Mouse (Mus musculus): ENCODE data around the gene Mlxip.

Gene Mlxip

DNA sequence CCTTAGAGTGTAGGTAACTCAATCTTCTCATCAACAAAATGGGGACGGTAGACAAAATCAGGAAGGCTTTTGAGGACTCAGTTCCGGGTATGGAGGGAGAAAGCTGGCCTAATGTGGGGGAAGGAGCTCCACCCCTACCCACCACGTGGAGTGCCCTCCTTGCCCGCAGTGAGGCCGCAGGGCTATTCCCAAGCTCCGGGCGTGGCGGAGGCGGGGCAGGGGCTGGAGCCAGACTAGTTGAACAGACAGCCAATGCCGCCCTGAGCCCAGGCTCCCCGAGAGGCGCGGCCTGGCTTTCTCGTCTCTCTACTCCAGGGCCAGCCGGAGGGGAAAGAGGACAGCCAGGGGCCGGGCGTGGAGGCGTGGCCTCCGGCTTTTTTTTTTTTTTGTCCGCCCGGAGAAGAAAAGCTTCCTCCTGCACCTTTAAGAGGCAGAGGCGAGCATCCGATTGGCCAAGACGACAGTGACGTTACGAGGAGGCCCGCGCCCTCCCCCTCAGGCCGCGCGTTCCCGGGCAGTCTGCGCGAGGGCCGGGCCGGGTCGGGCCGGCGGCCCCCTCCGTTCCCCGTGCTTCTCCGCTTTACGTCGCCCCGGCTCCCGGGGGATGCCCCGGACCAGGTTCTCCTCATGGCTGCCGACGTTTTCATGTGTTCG, at the start of gene Mlxip:
Mlxip (plus strand) TSS at position 496 of the 654 bp plus-strand sequence.
- peak; percentile 85 to 90 for DNase-seq (ENCODE audit: low spot score in 2 of 2)

DNA sequence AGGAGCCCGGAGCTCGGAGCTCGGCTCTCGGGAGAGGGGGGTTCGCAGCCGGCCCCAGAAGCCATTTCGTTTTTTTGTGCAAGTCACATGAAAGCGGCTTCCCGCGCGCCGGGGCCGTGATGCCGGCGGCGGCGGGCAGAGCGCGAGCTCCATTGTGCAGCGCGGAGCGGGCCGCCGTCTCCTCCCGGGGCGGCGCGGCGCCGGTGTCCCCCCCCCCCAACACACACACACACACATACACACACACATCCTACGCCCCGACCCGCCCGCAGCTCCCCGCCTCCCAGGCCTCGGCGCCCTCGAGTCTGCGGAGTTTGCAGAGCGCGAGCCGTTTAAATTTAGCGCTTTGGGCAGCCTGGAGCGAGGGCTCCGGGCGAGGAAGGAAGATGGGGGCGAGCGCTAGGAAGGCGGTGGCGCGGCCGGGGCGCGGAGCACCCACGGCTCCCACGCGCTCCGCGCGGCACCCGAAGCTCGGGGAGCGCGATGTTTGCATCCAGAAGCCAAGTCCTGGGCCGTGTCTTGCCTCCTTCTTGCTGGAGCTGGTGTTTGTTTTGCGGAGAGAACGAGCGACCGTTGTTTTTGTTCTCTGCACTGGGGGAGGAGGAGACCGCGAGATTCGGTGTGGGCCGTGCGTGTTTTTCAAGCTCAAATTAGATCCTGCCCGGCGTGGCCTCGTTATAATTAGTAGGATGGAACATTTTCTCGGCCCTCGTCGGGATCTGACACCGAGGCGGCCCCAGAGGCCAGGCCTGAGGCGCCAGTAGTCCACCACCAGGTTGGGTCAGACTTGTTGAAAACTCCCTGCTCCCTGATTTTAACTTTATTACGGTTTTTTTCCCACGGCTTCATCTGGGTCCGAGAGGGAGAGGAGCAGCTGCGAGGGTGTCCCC, 49.4 kb upstream of the Mlxip start:
- peak in 1 of 2 experiments; percentile 57 for DNase-seq (ENCODE audit: low spot score in 2 of 2)

DNA sequence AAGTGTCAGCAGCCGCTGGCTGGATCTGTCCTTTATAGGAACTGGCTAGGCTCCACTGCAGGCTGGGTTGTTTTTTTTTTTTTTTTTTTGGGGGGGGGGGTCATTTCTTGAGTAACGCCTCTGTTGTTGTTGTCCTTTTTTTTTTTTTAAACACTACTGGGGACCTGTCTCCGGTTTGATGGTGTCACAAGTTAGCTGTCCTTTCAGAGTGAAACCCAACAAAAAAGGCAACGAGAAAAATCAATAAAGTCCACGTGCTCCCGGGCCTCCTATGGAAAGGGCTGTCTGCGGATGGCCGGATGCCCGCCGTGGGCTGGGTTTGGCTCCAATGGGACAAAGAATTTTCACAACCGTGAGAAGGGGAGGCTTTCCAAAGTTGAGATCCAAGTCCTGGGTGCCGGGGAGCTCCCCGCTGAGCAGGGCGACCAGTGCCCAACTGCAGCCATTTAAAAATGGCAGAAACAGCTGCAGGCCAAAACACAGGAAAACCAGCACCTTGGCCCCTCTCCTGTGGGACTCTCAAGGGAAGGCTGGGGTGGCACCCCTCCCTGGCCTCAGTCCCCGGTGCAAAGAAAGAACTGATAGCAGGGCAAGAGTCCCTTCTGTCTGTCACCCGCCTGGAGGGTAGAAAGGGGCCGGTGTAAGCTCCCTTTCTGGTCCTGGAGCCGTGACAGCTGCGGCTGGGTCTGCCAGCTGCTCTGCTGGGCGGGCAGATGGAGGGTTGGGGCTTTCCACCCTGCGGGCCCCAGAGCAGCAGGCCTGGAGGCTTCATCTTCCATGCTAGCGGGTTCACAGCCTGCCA, 48.5 kb upstream of the Mlxip start:
- peak; percentile 61 to 64 for DNase-seq (ENCODE audit: low spot score in 2 of 2)

DNA sequence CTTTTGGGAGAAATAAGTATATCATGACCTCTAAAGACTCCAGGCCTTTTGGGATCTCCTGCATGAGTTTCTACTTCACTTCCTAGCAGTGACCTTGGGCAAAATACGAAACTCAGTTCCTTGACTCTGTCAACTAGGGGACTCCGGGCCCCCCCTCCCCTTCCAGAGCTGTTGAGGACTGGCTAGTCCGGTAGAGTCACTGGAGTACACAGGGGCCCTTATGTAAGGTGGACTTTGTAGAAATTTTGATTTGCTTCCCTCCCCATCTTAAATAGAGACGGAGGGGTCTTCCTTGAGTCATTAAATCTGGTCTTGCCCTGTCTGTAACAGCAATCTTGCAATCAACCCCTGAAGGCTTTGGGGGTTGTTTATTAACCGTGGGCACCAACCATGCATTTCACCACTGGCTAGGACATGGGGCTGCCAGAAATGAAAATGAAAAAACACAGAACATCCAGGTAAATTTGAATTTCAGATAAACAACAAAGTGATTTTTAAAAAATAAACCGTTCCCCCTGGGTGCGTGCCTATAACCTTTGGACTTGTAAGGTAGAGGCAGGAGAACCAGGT, 47.8 kb upstream of the Mlxip start:
- no peak for DNase-seq (ENCODE audit: low spot score in 2 of 2)

DNA sequence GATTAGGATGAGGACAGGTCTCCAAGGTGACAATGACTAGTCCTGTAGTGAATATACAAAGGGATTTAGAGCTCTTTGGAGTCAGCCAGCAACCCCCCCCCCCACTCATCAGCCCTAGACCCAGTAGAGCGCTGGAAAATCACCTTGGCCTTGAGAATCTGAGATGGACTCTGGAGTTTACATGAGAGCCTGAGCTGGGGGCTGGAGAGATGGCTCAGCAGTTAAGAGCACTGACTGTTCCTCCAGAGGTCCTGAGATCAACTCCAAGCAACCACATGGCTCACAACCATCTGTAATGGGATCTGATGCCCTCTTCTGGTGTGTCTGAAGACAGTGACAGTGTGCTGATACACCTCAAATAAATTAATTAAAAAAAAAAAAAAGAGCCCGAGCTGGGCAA, 46.6 kb upstream of the Mlxip start:
- no peak for DNase-seq (ENCODE audit: low spot score in 2 of 2)

DNA sequence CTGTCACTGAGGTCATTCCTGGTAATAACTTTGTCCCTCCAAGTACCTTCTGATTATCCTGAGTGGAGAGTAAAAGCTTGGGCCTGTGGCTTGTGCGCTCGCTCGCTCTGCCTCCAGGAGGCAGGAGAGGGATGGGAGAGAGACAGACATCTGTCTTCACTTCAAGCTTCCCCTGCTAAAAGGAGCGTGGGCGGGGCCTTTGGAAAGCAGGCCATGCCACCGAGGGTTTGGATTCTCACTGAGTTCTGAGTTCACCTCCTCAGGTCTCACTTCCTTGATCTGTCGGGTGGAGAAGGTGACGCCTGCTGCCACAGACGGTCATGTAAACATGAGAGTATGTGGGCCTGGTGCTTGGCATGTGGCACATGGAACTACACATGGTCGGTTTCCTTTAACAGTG, 44.2 kb upstream of the Mlxip start:
- no peak for DNase-seq (ENCODE audit: low spot score in 2 of 2)

DNA sequence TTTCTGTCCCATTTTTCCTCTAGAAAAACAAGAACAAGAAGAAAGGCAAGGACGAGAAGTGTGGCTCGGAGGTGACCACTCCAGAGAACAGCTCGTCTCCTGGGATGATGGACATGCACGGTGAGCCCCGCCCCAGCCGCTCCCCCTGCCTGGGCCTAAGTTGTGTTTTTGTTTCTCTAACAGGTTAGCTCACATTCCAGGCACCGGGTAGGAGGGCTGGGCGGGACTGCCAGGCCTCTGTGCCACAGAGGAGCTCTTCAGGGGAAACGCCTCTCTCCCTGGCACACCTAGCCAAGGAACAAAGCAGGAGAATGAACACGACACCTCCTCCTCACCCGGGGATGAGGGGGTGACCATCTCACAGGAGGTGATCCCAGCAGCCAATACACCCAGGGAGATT, 38.7 kb upstream of the Mlxip start:
- no peak for DNase-seq (ENCODE audit: low spot score in 2 of 2)

DNA sequence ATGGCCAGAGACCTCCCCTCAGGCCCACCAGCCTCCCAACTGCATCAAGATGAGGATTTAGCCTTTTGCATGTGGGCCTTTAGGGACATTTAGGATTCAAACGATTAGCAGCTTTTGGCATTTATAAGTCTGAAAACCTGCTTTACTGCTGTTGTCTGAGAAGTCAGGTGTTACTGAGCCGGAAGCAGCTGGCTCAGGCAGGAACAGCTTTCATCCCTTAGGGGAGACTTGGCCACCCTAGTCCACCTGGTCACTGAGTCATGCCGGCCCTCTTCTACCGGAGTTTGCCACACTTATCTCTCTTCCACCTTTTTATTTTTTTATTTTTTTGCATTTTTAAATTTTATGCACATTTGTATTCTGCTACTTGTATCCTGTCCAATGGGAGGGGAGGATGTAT, 37.3 kb upstream of the Mlxip start:
- DNase-seq (ENCODE audit: low spot score in 2 of 2), result no peak

DNA sequence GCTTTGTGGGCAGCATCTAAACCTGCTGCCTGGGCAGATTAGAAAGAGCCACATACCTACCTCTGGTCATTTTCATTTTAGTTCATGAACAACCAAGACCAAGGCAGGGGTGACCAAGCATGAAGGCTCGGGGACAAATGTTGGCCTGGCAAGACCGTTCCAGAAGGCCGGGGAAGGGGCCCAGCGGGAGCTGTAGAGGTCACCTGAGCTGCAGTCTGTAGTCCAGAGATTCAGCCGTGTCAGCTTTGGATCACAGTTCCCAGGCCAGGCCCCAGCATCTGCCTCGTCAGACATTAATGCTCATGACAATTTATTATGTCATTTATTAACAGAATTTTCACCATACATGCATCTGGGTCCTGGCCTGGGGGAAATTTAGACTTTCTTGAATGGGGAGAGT, 35.2 kb upstream of the Mlxip start:
- no peak for DNase-seq (ENCODE audit: low spot score in 2 of 2)

DNA sequence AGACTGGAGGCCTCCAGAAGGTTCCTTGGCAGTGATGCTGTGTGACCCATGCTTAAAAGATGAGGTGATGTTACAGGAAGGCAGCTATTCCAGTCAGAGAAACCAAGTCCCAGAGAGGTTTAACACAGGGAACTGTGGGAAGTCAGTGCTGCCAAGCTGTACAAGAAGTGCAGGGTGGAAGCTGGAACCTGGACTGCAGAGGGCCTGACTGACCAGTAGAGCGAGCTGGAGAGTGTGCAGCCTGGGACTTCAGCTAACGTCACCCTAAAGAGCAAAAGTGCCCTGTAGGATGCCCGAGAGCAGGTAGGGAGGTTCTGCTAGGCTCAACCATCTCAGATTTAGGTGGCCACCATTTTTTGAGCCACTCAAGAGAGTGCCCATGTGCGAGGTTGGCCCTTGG, 31.7 kb upstream of the Mlxip start:
- no peak for DNase-seq (ENCODE audit: low spot score in 2 of 2)

DNA sequence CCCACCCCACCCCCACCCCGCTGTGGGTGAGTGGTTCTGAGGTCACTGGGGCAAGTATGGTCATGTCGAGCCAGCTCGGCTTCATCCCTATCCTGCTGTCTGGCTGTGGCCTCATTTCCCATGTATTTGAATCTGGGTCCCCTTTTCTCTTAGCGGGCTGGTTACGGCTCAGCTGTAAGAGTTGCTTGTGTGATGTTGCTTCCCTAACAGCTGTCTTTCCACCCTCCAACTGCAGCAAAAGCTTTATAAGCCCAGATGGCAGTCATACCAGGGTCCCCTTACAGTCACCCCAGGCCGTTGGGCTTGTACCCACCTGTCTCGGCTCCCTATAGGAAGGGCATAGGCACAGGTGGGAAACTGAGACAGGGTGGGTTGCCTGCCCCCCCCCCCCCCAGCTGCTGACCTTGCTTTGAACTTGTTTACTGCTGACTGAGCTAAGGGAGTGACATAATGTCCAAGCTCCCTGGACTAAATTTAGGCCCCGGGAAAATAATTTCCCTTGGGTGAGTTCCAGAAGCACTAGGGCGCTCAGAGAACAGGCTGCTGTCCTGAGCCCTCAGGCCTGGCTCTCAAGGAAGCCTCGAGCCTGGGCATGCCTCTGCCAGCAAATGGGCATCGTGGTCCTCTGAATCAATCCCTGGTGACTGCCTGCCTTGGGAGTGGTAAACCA, 30.2 kb upstream of the Mlxip start:
- no peak for DNase-seq (ENCODE audit: low spot score in 2 of 2)

DNA sequence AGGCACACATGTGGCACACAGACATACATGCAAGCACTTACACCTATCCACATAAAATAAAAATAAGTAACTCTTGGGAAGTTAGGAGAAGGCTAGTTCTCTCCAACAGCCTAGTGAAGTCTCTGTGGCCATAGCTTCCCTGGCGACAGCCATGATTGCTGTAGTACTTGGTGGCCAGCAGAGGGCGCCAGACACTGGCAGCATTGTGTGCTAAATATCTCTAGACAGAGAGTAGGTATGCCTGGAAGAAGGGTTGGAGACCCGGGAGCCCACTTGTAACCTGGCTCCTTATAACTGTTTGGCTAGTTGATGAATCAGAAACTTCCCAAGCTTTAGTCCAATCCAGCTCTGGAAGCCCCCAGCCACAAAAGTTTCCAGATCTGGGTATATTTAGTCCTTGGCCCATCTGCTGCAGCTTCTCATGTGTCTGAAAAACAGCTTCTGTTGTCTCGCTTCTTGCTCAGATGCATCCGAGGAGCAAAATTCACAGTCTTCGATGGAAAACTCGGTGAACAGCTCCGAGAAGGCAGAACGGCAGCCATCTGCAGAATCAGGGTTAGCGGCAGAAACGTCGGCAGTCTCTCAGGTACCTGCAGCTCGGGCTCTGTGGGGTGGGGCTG, 25.6 kb upstream of the Mlxip start:
- no peak for DNase-seq (ENCODE audit: low spot score in 2 of 2)

DNA sequence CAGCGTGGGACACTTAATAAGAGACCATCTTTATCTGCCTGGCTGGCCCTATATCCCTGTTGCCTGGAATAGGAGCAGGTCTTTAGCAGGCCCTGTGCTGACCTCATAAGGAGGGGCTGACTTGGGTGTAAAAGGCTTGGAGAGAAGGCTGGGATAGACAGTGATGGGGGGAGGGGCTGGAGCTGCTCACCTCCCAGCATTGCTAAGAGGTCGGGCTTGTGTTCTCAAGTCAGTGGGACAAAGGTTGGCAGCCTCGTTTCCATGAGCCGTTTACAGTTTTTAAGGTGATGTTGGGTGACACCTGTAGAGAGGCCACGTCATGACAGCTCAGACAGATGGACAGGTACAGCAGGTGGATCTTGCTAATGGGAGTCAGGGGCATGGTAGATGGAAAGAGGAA, 24.5 kb upstream of the Mlxip start:
- DNase-seq (ENCODE audit: low spot score in 2 of 2), result no peak

DNA sequence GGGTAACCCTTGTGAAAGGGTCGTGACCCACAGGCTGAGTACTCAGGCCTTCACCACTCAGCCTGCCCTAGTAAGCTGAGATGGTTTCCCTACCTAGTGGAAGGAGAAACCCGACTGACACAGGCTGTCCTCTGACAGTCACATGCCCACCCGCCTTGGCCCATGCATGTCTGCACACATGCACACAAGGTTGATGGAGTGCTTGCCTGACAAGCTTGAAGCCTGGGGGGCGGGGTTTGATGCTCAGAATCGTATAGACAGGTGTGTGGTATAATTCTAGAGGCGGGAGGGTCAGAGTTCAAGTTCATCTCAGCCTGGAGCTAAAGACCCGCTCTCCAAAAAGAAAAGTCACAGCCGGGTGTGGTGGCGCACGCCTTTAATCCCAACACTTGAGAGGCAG, 19.3 kb upstream of the Mlxip start:
- no peak for DNase-seq (ENCODE audit: low spot score in 2 of 2)

DNA sequence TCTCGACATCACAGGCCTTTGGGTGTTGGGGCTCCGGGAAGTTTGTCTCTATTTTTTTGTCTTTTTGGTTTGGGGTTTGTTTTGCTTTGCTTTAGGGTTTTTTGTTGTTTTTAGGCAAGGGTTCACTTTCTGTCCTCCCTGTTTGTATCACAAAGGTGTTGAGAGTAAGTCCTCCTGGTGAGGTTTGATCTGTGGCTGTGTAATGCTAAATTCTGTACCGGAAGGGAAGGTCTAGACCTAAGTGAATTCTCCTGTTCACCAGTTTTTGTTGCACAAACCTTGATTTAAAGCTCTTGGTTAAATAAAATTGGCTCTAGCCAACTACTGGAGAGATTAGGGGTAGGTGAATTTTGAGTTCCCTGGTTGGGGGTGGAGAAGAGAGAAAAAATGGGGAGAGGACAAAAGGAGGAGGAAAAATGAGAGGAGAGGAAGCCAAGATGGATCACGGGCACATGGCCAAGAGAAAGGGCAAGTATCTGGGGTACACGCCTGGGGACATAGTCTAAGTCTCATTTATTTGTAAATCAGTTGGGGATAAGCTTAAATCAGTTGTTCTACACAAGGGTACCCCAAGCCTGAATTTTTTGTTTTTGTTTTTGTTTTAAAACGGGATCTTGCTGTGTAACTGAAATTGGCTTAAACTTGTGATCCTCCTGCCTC, 18.7 kb upstream of the Mlxip start:
- DNase-seq (ENCODE audit: low spot score in 2 of 2), result no peak

DNA sequence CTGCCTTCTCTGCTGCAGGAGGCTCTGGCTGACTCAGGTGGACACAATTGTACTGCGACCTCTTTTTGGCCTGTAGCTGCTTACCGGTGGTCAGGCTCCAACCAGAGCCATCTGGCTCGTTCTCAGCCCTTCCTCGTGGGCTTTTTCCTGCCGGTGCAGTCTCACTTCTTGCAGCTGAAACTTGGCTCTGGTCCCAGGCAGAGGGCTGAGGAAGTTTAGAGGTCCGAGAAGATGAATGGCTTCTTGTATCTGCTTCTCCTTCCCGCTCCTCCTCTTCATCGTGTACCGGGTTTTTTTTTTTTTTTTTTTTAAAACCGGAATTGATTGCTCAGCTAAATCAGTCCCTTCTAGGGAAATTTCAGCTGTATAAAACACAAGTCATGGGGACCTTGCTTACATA, 18.0 kb upstream of the Mlxip start:
- DNase-seq (ENCODE audit: low spot score in 2 of 2), result peak; percentile 67 to 75

DNA sequence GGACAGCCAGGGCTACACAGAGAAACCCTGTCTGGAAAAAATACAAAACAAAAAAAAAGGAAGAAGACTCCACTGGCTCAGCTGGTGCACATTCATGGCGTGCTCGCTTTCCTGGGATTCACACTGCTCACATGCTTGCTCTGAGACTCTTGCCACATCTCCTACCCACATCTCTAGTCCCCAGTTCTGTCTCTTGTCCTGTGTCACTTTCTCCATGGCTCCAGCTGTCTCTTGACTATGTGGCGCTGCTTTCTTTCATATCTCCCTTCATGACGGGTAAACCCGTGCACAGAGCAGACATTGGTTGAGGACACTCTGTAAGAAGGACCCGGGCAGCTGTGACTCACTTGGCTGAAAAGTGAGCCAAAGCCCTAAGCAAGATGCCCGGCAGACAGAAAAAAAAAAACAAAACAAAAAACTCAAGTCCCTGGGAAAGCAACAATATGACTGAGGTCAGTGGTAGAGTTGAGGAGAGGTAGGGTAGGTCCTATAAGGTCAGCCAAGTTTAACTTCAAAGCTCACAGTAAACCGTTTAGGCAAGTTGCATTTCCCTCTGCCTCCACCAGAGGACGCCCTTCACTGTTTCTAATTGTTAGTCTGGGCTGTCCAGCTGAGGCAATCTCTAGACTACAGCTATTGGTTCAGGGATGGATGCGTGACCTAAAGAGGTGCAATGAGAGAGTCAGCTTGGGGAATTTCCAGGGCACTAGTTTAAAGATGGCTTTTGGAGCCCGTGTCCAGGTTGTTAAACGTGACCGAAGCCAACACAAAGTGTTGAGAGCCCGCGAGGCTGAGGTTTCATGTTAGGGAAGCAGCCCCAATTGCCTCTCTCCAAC, 17.3 kb upstream of the Mlxip start:
- DNase-seq (ENCODE audit: low spot score in 2 of 2), result peak in 1 of 2 experiments; percentile 67

DNA sequence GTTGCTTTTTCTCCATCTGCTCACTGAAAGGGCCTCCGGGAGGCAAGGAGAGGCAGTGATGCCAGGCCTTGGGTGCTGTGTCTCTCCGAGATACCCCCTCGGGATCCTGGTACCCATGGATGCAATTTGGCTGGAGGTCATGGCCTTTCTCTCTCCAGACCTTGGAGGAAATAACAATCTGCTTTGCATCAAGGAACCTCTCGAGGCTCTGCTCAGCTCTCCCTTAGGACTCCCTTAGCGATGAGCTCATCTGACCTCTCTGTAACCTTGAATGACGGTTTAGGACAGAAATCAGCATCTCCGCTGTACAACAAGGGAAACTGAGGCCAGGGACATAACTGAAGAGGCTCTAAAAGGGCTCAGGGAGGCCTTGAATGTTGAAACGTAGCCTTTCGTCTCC, 15.9 kb upstream of the Mlxip start:
- DNase-seq (ENCODE audit: low spot score in 2 of 2), result no peak

DNA sequence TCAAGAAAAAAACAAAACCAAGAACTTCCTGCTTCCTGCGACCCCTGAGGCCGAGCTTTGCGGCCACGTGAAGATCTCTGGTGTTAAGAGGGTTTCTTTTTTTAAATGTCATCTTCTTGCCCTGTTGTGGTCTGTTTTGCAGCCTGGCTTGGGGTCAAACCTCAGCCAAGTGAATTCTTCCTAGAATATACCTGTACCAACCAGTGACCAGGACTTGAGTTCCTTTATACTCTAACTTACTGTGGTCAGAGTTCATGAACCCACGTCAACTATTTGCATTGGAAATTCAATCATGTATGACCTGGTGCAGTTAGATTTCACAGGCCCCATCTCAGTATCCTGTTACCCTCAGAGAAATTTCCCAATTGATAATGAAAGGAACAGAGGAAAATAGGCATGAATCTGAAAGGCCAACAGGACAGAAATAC, 15.1 kb upstream of the Mlxip start:
- no peak for DNase-seq (ENCODE audit: low spot score in 2 of 2)

DNA sequence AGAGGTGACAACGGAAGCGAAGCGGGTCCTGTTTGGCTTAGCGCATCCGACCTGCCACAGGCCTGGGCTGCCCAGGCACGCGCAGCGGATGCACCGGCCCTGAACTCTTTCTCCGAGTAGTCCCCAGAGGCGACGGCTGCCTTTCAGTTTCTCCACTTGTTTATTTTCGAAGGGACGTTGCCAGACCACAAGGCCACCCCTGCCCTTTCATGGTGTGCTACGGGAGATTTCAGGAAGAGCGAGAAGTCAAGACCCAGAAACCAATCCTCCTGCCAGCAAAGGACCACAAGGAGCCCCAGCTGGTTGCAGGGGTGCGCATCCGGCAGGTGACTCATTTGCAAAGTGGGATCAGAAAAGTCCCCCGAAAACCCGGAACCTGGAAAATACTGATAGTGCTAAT, 12.6 kb upstream of the Mlxip start:
- DNase-seq (ENCODE audit: low spot score in 2 of 2), result no peak
